Mouse (Mus musculus) thymus, postnatal 10 days (tissue): ENCODE results near the gene Igsf9.

Experiments used
- DNase-seq, 2 experiments: peaks; one replicate each; pipeline ENCODE4 v3.0.0; 2021; ENCODE audit warnings: low spot score in 2 of 2

The Igsf9 gene

GRCm38 (mm10) chr1:172481540-172482280 lies at the start of gene Igsf9:
Gene Igsf9, plus strand, starts transcription at chr1:172481788.
- DNase-seq, result peak; percentile 94 to 96

- no peak for DNase-seq
These were observed 49.6 kb upstream of the Igsf9 start for GRCm38 (mm10) chr1:172431836-172432586.

GRCm38 (mm10) chr1:172432587-172432955 lies 49.0 kb upstream of the Igsf9 start:
- no peak for DNase-seq

GRCm38 (mm10) chr1:172433012-172433850 lies 48.4 kb upstream of the Igsf9 start:
- no peak for DNase-seq

GRCm38 (mm10) chr1:172433851-172434165 lies 47.8 kb upstream of the Igsf9 start:
- DNase-seq, result no peak

- DNase-seq, result no peak
These were observed 44.8 kb upstream of the Igsf9 start for GRCm38 (mm10) chr1:172436785-172437184.

GRCm38 (mm10) chr1:172438621-172439020 lies 43.0 kb upstream of the Igsf9 start:
- DNase-seq, result no peak

- DNase-seq, result no peak
These were observed 41.1 kb upstream of the Igsf9 start for GRCm38 (mm10) chr1:172440521-172440920.

- no peak for DNase-seq
These were observed 39.6 kb upstream of the Igsf9 start for GRCm38 (mm10) chr1:172441935-172442445.

- no peak for DNase-seq
These were observed 31.4 kb upstream of the Igsf9 start for GRCm38 (mm10) chr1:172450226-172450625.

GRCm38 (mm10) chr1:172450848-172451470 lies 30.6 kb upstream of the Igsf9 start:
- no peak for DNase-seq

- no peak for DNase-seq
These were observed 28.7 kb upstream of the Igsf9 start for GRCm38 (mm10) chr1:172452911-172453310.

GRCm38 (mm10) chr1:172453810-172454209 lies 27.8 kb upstream of the Igsf9 start:
- DNase-seq, result no peak

- DNase-seq, result peak; percentile 8 to 16
These were observed 26.2 kb upstream of the Igsf9 start for GRCm38 (mm10) chr1:172455416-172455815.

GRCm38 (mm10) chr1:172456001-172456677 lies 25.4 kb upstream of the Igsf9 start:
- DNase-seq, result no peak

- DNase-seq, result no peak
These were observed 24.4 kb upstream of the Igsf9 start for GRCm38 (mm10) chr1:172457196-172457595.

- no peak for DNase-seq
These were observed 23.5 kb upstream of the Igsf9 start for GRCm38 (mm10) chr1:172458041-172458440.

GRCm38 (mm10) chr1:172461602-172462001 lies 20.0 kb upstream of the Igsf9 start:
- DNase-seq, result no peak

- DNase-seq, result no peak
These were observed 19.1 kb upstream of the Igsf9 start for GRCm38 (mm10) chr1:172462534-172462933.

GRCm38 (mm10) chr1:172463387-172464333 lies 17.9 kb upstream of the Igsf9 start:
- DNase-seq, result no peak
